Mouse (Mus musculus) forebrain, embryonic 14.5 days (tissue): ENCODE results near the gene Rab3a. TPM values are rescaled to one million over a fixed set of nuclear protein-coding genes. Genes with fewer than 3 reads are reported as not detected.

Source experiments
- ATAC-seq: fragments of 200-750 bp; cut with Nextera tagmentation; 2 replicates; pipeline ENCODE4 v1.8.0; 2017; ENCODE audit warnings: mild to moderate bottlenecking, moderate library complexity
- DNase-seq: peaks from one replicate; pipeline ENCODE4 v3.0.0-alpha.2; 2015; ENCODE audit warnings: low spot score
- H3K27ac ChIP-seq: fragments of 300-500 bp; sonication (generic); 2 replicates; pipeline ENCODE4 v1.5.1; 2014; ENCODE audit warnings: low read depth, mild to moderate bottlenecking, control low read depth, low read length, moderate library complexity
- H3K27me3 ChIP-seq: fragments of 300-500 bp; sonication (generic); replicated peaks from 2 replicates; pipeline ENCODE4 v1.6.1; 2014; ENCODE audit warnings: low read length, control low read depth, mixed read lengths; ENCODE audit not compliant: control insufficient read depth, insufficient read depth
- H3K36me3 ChIP-seq: fragments of 300-500 bp; sonication (generic); 2 replicates; pipeline ENCODE4 v1.6.1; 2014; ENCODE audit warnings: low read length, control low read depth; ENCODE audit not compliant: control insufficient read depth, insufficient read depth
- H3K4me1 ChIP-seq: fragments of 300-500 bp; sonication (generic); 2 replicates; pipeline ENCODE4 v1.6.1; 2014; ENCODE audit warnings: antibody characterized with exemption, low read length, control low read depth; ENCODE audit not compliant: control insufficient read depth, insufficient read depth
- H3K4me2 ChIP-seq: fragments of 300-500 bp; sonication (generic); 2 replicates; pipeline ENCODE4 v1.6.1; 2014; ENCODE audit warnings: mild to moderate bottlenecking, control low read depth, low read length
- H3K4me3 ChIP-seq: fragments of 300-500 bp; sonication (generic); 2 replicates; pipeline ENCODE4 v1.5.1; 2014; ENCODE audit warnings: low read depth, low read length, control low read depth
- H3K9ac ChIP-seq: fragments of 300-500 bp; sonication (generic); 2 replicates; pipeline ENCODE4 v1.6.1; 2014; ENCODE audit warnings: mild to moderate bottlenecking, low read length, control low read depth, moderate library complexity
- H3K9me3 ChIP-seq: fragments of 300-500 bp; sonication (generic); replicated peaks from 2 replicates; pipeline ENCODE4 v1.6.1; 2016; ENCODE audit warnings: low read length, control low read depth, mixed read lengths; ENCODE audit not compliant: control insufficient read depth
- WGBS: fragments of 180-500 bp; shearing (Covaris S2); extraction: QIAGEN DNeasy Blood & Tissue Kit; methylation state at CpG from one replicate; pipeline ENCODE4 v1.1.7; 2014; 5-methylcytosine and 5-hydroxymethylcytosine counted together
- polyA plus RNA-seq: library from polyadenylated mRNA; unstranded; fragments of >200 nt; fragmentation: Nextera tagmentation; extraction: Ambion mirVana; gene quantifications from 2 replicates; pipeline ENCODE4 v1.2.1, GENCODE M21; 2014

Gene Rab3a
- polyA plus RNA-seq, 1 experiment from 2014 or later: 330 TPM

- ATAC-seq: no peak
- Histone ChIP-seq H3K36me3 (peaks cover 68% of the 10 kb centered on the region), H3K27me3 (no peaks in the 10 kb centered on the region), H3K4me3 (no peak overlapping the region), H3K4me2 (peak overlapping the region; percentile 12; the same call in 1 of the 2 replicates), H3K4me1 (peaks cover 32% of the 10 kb centered on the region), H3K9ac (0 out of 2 replicates have a peak overlapping the region, but pooled peaks have one; percentile 98), H3K27ac (peak overlapping the region; percentile 77; the same call in 1 of the 2 replicates), H3K9me3 (no peaks in the 10 kb centered on the region)
- no peak for DNase-seq
- WGBS: 90% methylated on average over 9 of the region's 9 CpGs
Measured at GRCm38 (mm10) chr8:70772890-70773289, 18.4 kb downstream of the Rab3a start.

GRCm38 (mm10) chr8:70773410-70773809 lies 18.9 kb downstream of the Rab3a start:
- no peaks in the 10 kb centered on the region for H3K27me3 ChIP-seq
- DNase-seq (no peak), ATAC-seq (no peak)
- peak overlapping the region; percentile 98 for H3K9ac ChIP-seq
- peaks cover 66% of the 10 kb centered on the region for H3K36me3 ChIP-seq
- peak overlapping the region; percentile 12; the same call in 1 of the 2 replicates for H3K4me2 ChIP-seq
- peak overlapping the region; percentile 77 for H3K27ac ChIP-seq
- 70% methylated on average over 5 of the region's 5 CpGs for WGBS
- H3K4me3 ChIP-seq: peak overlapping the region; percentile 8; the same call in 1 of the 2 replicates
- no peaks in the 10 kb centered on the region for H3K9me3 ChIP-seq
- peaks cover 35% of the 10 kb centered on the region for H3K4me1 ChIP-seq

DNA sequence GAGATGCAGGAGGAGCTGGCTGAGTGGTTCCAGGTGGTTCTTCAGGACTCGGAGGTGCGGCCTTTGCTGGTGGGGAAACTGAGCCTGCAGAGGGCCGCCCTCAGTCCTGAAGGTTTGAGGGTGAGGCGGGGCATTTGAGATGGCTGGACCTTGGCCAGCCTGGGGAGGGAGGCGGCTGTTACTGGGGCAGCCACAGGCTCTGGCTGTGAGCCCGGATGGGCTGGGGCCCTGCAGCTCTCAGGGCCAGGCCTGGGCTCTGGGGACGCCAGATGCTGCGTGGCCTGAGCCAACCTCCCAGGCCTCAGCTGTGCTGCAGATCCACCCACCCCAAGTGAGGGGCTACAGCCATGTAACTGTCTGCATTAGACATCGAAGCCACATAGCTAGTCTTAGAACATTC lies 19.4 kb downstream of the Rab3a start:
- Histone ChIP-seq H3K4me1 (peaks cover 35% of the 10 kb centered on the region), H3K9ac (peak overlapping the region; percentile 98), H3K4me2 (peak overlapping the region; percentile 12; the same call in 1 of the 2 replicates), H3K4me3 (peak overlapping the region; percentile 8; the same call in 1 of the 2 replicates), H3K27me3 (no peaks in the 10 kb centered on the region), H3K9me3 (no peaks in the 10 kb centered on the region), H3K27ac (peak overlapping the region; percentile 77), H3K36me3 (peaks cover 65% of the 10 kb centered on the region)
- no peak for ATAC-seq
- DNase-seq: peak; percentile 84
- 51% methylated on average over 9 of the region's 9 CpGs for WGBS

GRCm38 (mm10) chr8:70774740-70775139 lies 20.3 kb downstream of the Rab3a start:
- ATAC-seq (no peak), DNase-seq (no peak)
- Histone ChIP-seq H3K4me2 (peak overlapping the region; percentile 74), H3K27me3 (no peaks in the 10 kb centered on the region), H3K4me1 (peaks cover 35% of the 10 kb centered on the region), H3K4me3 (no peak overlapping the region), H3K36me3 (peaks cover 65% of the 10 kb centered on the region), H3K27ac (peak overlapping the region; percentile 77; the same call in 1 of the 2 replicates), H3K9ac (peak overlapping the region; percentile 98; the same call in 1 of the 2 replicates), H3K9me3 (no peaks in the 10 kb centered on the region)
- WGBS: 95% methylated on average over 18 of the region's 18 CpGs

DNA sequence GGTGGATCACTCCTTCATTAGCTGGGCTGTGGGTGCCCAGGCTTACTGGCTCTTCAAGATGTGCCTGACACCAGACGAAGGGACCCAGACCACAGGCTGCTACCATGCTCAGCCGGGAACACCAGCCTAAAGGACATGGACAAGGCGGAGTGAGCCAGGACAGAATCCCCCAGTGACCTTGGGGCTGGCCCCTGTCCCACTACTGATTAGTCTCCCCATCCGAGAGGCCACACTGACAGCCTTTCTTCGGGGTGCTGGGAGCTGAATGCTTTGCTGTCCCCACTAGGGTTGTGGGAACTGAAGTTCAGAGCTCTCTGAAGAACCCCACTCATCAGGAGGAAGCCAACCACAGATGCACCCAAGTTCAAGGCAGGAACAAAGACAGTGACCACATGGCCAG lies 20.7 kb downstream of the Rab3a start:
- H3K36me3 ChIP-seq: peaks cover 65% of the 10 kb centered on the region
- peak overlapping the region; percentile 98 for H3K9ac ChIP-seq
- H3K27ac ChIP-seq: no peak overlapping the region
- H3K9me3 ChIP-seq: no peaks in the 10 kb centered on the region
- peaks cover 35% of the 10 kb centered on the region for H3K4me1 ChIP-seq
- no peak for ATAC-seq
- DNase-seq: no peak
- peak overlapping the region; percentile 74 for H3K4me2 ChIP-seq
- H3K4me3 ChIP-seq: peak overlapping the region; percentile 86
- WGBS: 92% methylated on average over 5 of the region's 5 CpGs
- no peaks in the 10 kb centered on the region for H3K27me3 ChIP-seq

DNA sequence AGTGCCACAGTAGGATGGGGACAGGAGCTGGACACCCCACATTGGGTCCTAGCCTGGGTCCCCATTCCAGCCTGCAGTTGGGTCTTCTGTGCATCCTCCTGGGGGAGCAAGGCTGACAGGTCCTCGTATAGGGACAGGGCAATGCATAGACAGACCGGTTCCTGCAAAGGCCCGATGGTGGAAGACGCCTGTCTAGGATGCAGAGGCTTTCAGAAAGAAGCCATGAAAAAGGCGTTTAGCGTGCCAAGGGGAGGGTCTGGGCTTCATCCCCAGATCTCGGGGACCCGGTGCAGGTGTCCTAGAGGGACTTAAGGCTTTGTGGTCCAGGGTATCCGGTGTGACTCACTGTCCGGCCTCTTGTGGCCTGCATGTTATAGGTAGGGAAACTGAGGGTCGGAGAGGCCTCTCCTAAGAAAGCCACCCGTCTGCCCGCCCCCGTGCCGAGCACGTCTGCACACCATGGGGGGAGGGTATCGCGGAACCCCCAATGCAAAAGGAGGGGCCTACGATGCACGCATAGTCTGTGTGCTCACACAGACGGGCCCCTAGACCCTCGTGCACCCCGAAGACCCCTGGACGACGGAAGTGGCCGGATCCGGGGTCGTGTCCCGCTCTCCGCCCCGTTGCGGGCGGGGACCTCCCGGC lies 21.5 kb downstream of the Rab3a start:
- H3K4me2 ChIP-seq: peak overlapping the region; percentile 74
- peak overlapping the region; percentile 98 for H3K9ac ChIP-seq
- peaks cover 35% of the 10 kb centered on the region for H3K4me1 ChIP-seq
- 3% methylated on average over 34 of the region's 34 CpGs for WGBS
- H3K27ac ChIP-seq: peak overlapping the region; percentile 96
- DNase-seq: no peak
- no peaks in the 10 kb centered on the region for H3K9me3 ChIP-seq
- no peaks in the 10 kb centered on the region for H3K27me3 ChIP-seq
- peak overlapping the region; percentile 86 for H3K4me3 ChIP-seq
- no peak for ATAC-seq
- peaks cover 65% of the 10 kb centered on the region for H3K36me3 ChIP-seq

- DNase-seq (peak; percentile 99), ATAC-seq (peak; percentile 95)
- peak within 1 kb of the TSS; percentile 96 for H3K27ac ChIP-seq
- H3K9ac ChIP-seq: peak within 1 kb of the TSS; percentile 98
- no peaks in the 10 kb centered on the region for H3K27me3 ChIP-seq
- H3K36me3 ChIP-seq: peaks cover 65% of the 10 kb centered on the region
- H3K9me3 ChIP-seq: no peaks in the 10 kb centered on the region
- H3K4me2 ChIP-seq: peak within 1 kb of the TSS; percentile 74
- under 1% methylated on average over 93 of the region's 94 CpGs for WGBS
- peaks cover 35% of the 10 kb centered on the region for H3K4me1 ChIP-seq
- peak within 1 kb of the TSS; percentile 86 for H3K4me3 ChIP-seq
Measured at GRCm38 (mm10) chr8:70776496-70777444, 22.3 kb downstream of the Rab3a start, which contains the start of gene Pik3r2. Pik3r2 (minus strand) TSS chr8:70776713.

DNA sequence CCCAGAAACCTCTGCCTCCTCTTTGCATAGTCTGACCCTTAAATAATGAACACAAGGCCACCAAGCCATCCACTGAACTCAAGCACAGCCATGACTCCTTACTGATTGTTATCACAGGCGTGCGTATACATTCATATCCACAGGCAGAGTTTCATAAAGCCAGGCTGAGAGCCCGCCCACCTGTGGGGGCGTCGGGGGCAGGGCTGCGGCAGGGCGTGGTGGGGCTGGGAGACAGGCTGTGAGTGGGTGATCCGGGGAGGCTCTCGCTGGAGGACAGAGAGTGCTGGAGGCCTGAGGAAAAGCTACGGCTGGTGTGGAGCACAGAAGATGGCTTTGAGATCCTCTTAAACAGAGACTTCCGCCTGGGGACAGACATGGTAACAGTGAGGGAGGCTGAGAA lies 25.6 kb downstream of the Rab3a start:
- Histone ChIP-seq H3K36me3 (peaks cover 63% of the 10 kb centered on the region), H3K4me1 (peaks cover 16% of the 10 kb centered on the region), H3K4me2 (no peak overlapping the region), H3K27me3 (no peaks in the 10 kb centered on the region), H3K9ac (no peak overlapping the region), H3K4me3 (no peak overlapping the region), H3K9me3 (no peaks in the 10 kb centered on the region), H3K27ac (no peak overlapping the region)
- ATAC-seq (no peak), DNase-seq (no peak)
- WGBS: 87% methylated on average over 11 of the region's 11 CpGs
